Mouse (Mus musculus) heart, embryonic 16.5 days (tissue): ENCODE measurements around the gene Bst2. TPM values are rescaled to one million over a fixed set of nuclear protein-coding genes. Genes with fewer than 3 reads are reported as not detected.

ENCODE experiments used
- ATAC-seq: fragments of 200-750 bp; cut with Nextera tagmentation; replicated peaks from 2 replicates; pipeline ENCODE4 v1.8.0; 2017; ENCODE audit warnings: moderate number of reproducible peaks; ENCODE audit not compliant: insufficient read depth, low FRiP score; ENCODE audit errors: extremely low read depth
- H3K27ac ChIP-seq: fragments of 300-500 bp; sonication (generic); 2 replicates; pipeline ENCODE4 v1.5.1; 2014; ENCODE audit warnings: mild to moderate bottlenecking, low read length, control low read depth, moderate library complexity
- H3K27me3 ChIP-seq: fragments of 300-500 bp; sonication (generic); 2 replicates; pipeline ENCODE4 v1.6.1; 2014; ENCODE audit warnings: low read length, mixed read lengths; ENCODE audit not compliant: control insufficient read depth, insufficient read depth
- H3K36me3 ChIP-seq: fragments of 300-500 bp; sonication (generic); 2 replicates; pipeline ENCODE4 v1.6.1; 2014; ENCODE audit not compliant: control insufficient read depth, insufficient read depth
- H3K4me1 ChIP-seq: fragments of 300-500 bp; sonication (generic); 2 replicates; pipeline ENCODE4 v1.6.1; 2014; ENCODE audit warnings: low read length, mixed read lengths; ENCODE audit not compliant: control insufficient read depth, insufficient read depth
- H3K4me2 ChIP-seq: fragments of 300-500 bp; sonication (generic); 2 replicates; pipeline ENCODE4 v1.6.1; 2014; ENCODE audit warnings: low read depth, mild to moderate bottlenecking, control low read depth, low read length
- H3K4me3 ChIP-seq: fragments of 300-500 bp; sonication (generic); 2 replicates; pipeline ENCODE4 v1.5.1; 2014; ENCODE audit warnings: mild to moderate bottlenecking, control low read depth, low read length
- H3K9ac ChIP-seq: fragments of 300-500 bp; sonication (generic); 2 replicates; pipeline ENCODE4 v1.6.1; 2014; ENCODE audit warnings: low read length, control low read depth
- H3K9me3 ChIP-seq: fragments of 300-500 bp; sonication (generic); replicated peaks from 2 replicates; pipeline ENCODE4 v1.6.1; 2016; ENCODE audit warnings: low read length; ENCODE audit not compliant: control insufficient read depth
- WGBS: fragments of 180-500 bp; shearing (Covaris S2); extraction: QIAGEN DNeasy Blood & Tissue Kit; methylation state at CpG from one replicate; pipeline ENCODE4 v1.1.7; 2014; 5-methylcytosine and 5-hydroxymethylcytosine counted together
- polyA plus RNA-seq: library from polyadenylated mRNA; unstranded; fragments of >200 nt; fragmentation: Nextera tagmentation; extraction: Ambion mirVana; gene quantifications from 2 replicates; pipeline ENCODE4 v1.2.1, GENCODE M21; 2015

Gene Bst2
- polyA plus RNA-seq, 1 experiment from 2014 or later: 46.5 TPM

- H3K4me1 ChIP-seq: peaks cover 15% of the 10 kb centered on the region
- H3K27me3 ChIP-seq: peaks cover 3% of the 10 kb centered on the region; the same call in 1 of the 2 replicates
- no peak for ATAC-seq
- H3K4me2 ChIP-seq: peak overlapping the region; percentile 94
- H3K9me3 ChIP-seq: no peaks in the 10 kb centered on the region
- H3K9ac ChIP-seq: peak overlapping the region; percentile 53; the same call in 1 of the 2 replicates
- WGBS: 16% methylated on average over 7 of the region's 7 CpGs
- H3K27ac ChIP-seq: peak overlapping the region; percentile 45
- H3K36me3 ChIP-seq: no peaks in the 10 kb centered on the region
- peak overlapping the region; percentile 85 for H3K4me3 ChIP-seq
Measured at GRCm38 (mm10) chr8:71486136-71486529, 51.1 kb downstream of the Bst2 start.

- peaks cover 3% of the 10 kb centered on the region; the same call in 1 of the 2 replicates for H3K27me3 ChIP-seq
- peak within 1 kb of the TSS; percentile 69 for H3K27ac ChIP-seq
- H3K9me3 ChIP-seq: no peaks in the 10 kb centered on the region
- 6% methylated on average over 56 of the region's 58 CpGs for WGBS
- H3K4me1 ChIP-seq: peaks cover 15% of the 10 kb centered on the region
- H3K4me2 ChIP-seq: peak within 1 kb of the TSS; percentile 94
- peak within 1 kb of the TSS; percentile 92 for H3K9ac ChIP-seq
- H3K36me3 ChIP-seq: no peaks in the 10 kb centered on the region
- peak; percentile 67 for ATAC-seq
- H3K4me3 ChIP-seq: peak within 1 kb of the TSS; percentile 85
Measured at GRCm38 (mm10) chr8:71485142-71486135, 51.8 kb downstream of the Bst2 start, which contains the start of gene Ano8. Gene Ano8 (minus strand): TSS chr8:71485963.

GRCm38 (mm10) chr8:71484736-71485135 is 52.5 kb downstream of the Bst2 start:
- peaks cover 3% of the 10 kb centered on the region; the same call in 1 of the 2 replicates for H3K27me3 ChIP-seq
- peaks cover 13% of the 10 kb centered on the region for H3K4me1 ChIP-seq
- peak overlapping the region; percentile 85 for H3K4me3 ChIP-seq
- H3K36me3 ChIP-seq: no peaks in the 10 kb centered on the region
- H3K4me2 ChIP-seq: peak overlapping the region; percentile 94
- ATAC-seq: no peak
- H3K27ac ChIP-seq: no peak overlapping the region
- no peak overlapping the region for H3K9ac ChIP-seq
- no peaks in the 10 kb centered on the region for H3K9me3 ChIP-seq
- 91% methylated on average over 19 of the region's 19 CpGs for WGBS

Other genes with a start within 250 kb of the Bst2 start
- gene Use1, start 170.6 kb downstream of the Bst2 start, polyA plus RNA-seq: 77.2 and 82.0 TPM in 2 replicates
- 5.7 and 6.2 TPM in 2 replicates for gene Ocel1, start 166.2 kb downstream of the Bst2 start, polyA plus RNA-seq
- 38.1 and 43.0 TPM in 2 replicates for gene Nr2f6, start 155.5 kb downstream of the Bst2 start, polyA plus RNA-seq
- 20.6 and 24.4 TPM in 2 replicates for gene Ushbp1, start 141.7 kb downstream of the Bst2 start, polyA plus RNA-seq
- gene Babam1, start 140.6 kb downstream of the Bst2 start, polyA plus RNA-seq: 86.4 and 88.8 TPM in 2 replicates
- gene Ankle1, start 131.4 kb downstream of the Bst2 start, polyA plus RNA-seq: 32.9 and 33.8 TPM in 2 replicates
- 41.7 and 48.7 TPM in 2 replicates for gene Abhd8, start 73.8 kb downstream of the Bst2 start, polyA plus RNA-seq
- 175 and 192 TPM in 2 replicates for gene Mrpl34, start 72.5 kb downstream of the Bst2 start, polyA plus RNA-seq
- gene Dda1, start 68.3 kb downstream of the Bst2 start, polyA plus RNA-seq: 78.2 and 83.7 TPM in 2 replicates
- gene Ano8, start 51.5 kb downstream of the Bst2 start, polyA plus RNA-seq: 0.37 and 0.76 TPM in 2 replicates
- gene Gtpbp3, start 49.4 kb downstream of the Bst2 start, polyA plus RNA-seq: 12.3 and 12.5 TPM in 2 replicates
- 86.4 and 106 TPM in 2 replicates for gene Plvap, start 25.7 kb downstream of the Bst2 start, polyA plus RNA-seq
- 0.29 and 0.54 TPM in 2 replicates for gene Ccdc194, start 11.7 kb downstream of the Bst2 start, polyA plus RNA-seq
- 60.3 and 65.8 TPM in 2 replicates for gene Mvb12a, start 5.5 kb upstream of the Bst2 start, polyA plus RNA-seq
- 0.99 and 1.4 TPM in 2 replicates for gene Tmem221, start 21.4 kb upstream of the Bst2 start, polyA plus RNA-seq
- gene Nxnl1, start 29.1 kb upstream of the Bst2 start, polyA plus RNA-seq: 0.06 and 0.18 TPM in 2 replicates
- 25.1 and 26.2 TPM in 2 replicates for gene Slc27a1, start 31.4 kb upstream of the Bst2 start, polyA plus RNA-seq
- gene Pgls, start 54.7 kb upstream of the Bst2 start, polyA plus RNA-seq: 188 and 205 TPM in 2 replicates
- gene Fam129c, start 60.2 kb upstream of the Bst2 start, polyA plus RNA-seq: 3.9 and 4.4 TPM in 2 replicates
- gene Colgalt1, start 73.5 kb upstream of the Bst2 start, polyA plus RNA-seq: 54.4 and 56.0 TPM in 2 replicates
- 0.47 and 0.72 TPM in 2 replicates for gene Unc13a, start 134.3 kb upstream of the Bst2 start, polyA plus RNA-seq
- gene Jak3, start 138.8 kb upstream of the Bst2 start, polyA plus RNA-seq: 9.9 and 11.3 TPM in 2 replicates
- gene Insl3, start 151.8 kb upstream of the Bst2 start, polyA plus RNA-seq: 2.1 and 3.4 TPM in 2 replicates
- gene B3gnt3, start 164.3 kb upstream of the Bst2 start, polyA plus RNA-seq: 4.0 and 4.3 TPM in 2 replicates
- 7.6 and 20.4 TPM in 2 replicates for gene Fcho1, start 188.3 kb upstream of the Bst2 start, polyA plus RNA-seq